Comparison of ENCODE assay signal across 19 mouse cellular contexts in genomic region chr1:82762274-82762673, GRCm38 (mm10). TPM values are rescaled to one million over a fixed set of nuclear protein-coding genes. Genes with fewer than 3 reads are reported as not detected.
DNase-seq lines count a peak whose midpoint lies in the region; ATAC-seq and TF ChIP-seq lines count a peak whose summit lies in the region.
"Had no signal": no experiment of that assay in that cellular context is flagged by ENCODE, and none has a peak within 500 bp of the region (broad histone marks: within the 10 kb centered on the region; RNA-seq: fewer than 3 reads in every experiment).

No protein-coding gene starts in this region.

- TF ChIP-seq CTCF in liver, adult 2 months (IDR thresholded peaks at IDR 0.05; ENCODE audit: low read depth, low read length) = peak; percentile 32; the same call in 1 of the 2 replicates

- H3K9ac ChIP-seq in liver, adult 2 months (ENCODE audit: low read depth, low read length) = no peak overlapping the region
- H3K9ac ChIP-seq in liver, embryonic 11.5 days (ENCODE audit: low read depth, low read length) = no peak overlapping the region
- no peak overlapping the region for H3K9ac ChIP-seq in ES-E14 (ENCODE audit: insufficient read depth, low read depth, low read length, poor library complexity, severe bottlenecking)
- H3K9ac ChIP-seq: embryonic facial prominence, embryonic 13.5 days; hindbrain, embryonic 14.5 days; kidney, embryonic 15.5 days; liver, embryonic 15.5 days had no signal

- ATAC-seq in liver, embryonic 11.5 days (replicated peaks; ENCODE audit: low FRiP score) = no peak
- 0 out of 2 replicates have a peak, but pooled peaks have one; percentile 29 for ATAC-seq in megakaryocyte progenitor cell, adult 5-6 weeks (replicated peaks; ENCODE audit: poor library complexity)

- no peak overlapping the region for H3K4me2 ChIP-seq in liver, embryonic 11.5 days
- H3K4me2 ChIP-seq: embryonic facial prominence, embryonic 13.5 days; hindbrain, embryonic 14.5 days; kidney, embryonic 15.5 days; liver, embryonic 15.5 days had no signal

- H3K9me3 ChIP-seq in liver, embryonic 11.5 days (ENCODE audit: control insufficient read depth, low read length) = peaks cover 2% of the 10 kb centered on the region; the same call in 1 of the 2 replicates
- H3K9me3 ChIP-seq in ES-E14 (ENCODE audit: control insufficient read depth, insufficient read depth, low read depth, low read length) = no peaks in the 10 kb centered on the region
- H3K9me3 ChIP-seq: embryonic facial prominence, embryonic 13.5 days; forebrain, embryonic 10.5 days; kidney, embryonic 15.5 days; liver, embryonic 15.5 days had no signal

- no peak for DNase-seq in liver, adult 2 months (ENCODE audit: extremely low read depth, low read depth, low spot score)
- DNase-seq in liver, embryonic 11.5 days (ENCODE audit: low spot score) = no peak
- DNase-seq in ES-E14 (ENCODE audit: low read depth, low spot score) = no peak
- DNase-seq in R1 (ENCODE audit: low read depth, low spot score) = peak; percentile 33
- DNase-seq in B cell, adult 2 months = no peak
- DNase-seq in embryo, embryonic 9.5 days (ENCODE audit: extremely low spot score) = no peak
- DNase-seq: cerebellum, postnatal 36 days had no signal

- no peak for TF ChIP-seq POLR2A in liver, adult 2 months (IDR thresholded peaks at IDR 0.05; ENCODE audit: extremely low read depth, insufficient read depth, low read length)

- 91% methylated on average over 1 of the region's 1 CpGs for WGBS in liver, adult 2 months
- 82% methylated on average over 1 of the region's 1 CpGs for WGBS in liver, embryonic 11.5 days

- no peaks in the 10 kb centered on the region for H3K27me3 ChIP-seq in liver, adult 2 months (ENCODE audit: control insufficient read depth, insufficient read depth, low read length)
- H3K27me3 ChIP-seq in liver, embryonic 11.5 days (replicated peaks; ENCODE audit: control insufficient read depth, insufficient read depth, low read length) = no peaks in the 10 kb centered on the region
- H3K27me3 ChIP-seq: embryonic facial prominence, embryonic 13.5 days; kidney, embryonic 15.5 days; liver, embryonic 15.5 days had no signal

- H3K4me3 ChIP-seq in liver, adult 2 months (ENCODE audit: insufficient read depth, low read depth, low read length) = no peak overlapping the region
- no peak overlapping the region for H3K4me3 ChIP-seq in liver, embryonic 11.5 days (ENCODE audit: low read depth, low read length)
- no peak overlapping the region for H3K4me3 ChIP-seq in ES-E14 (ENCODE audit: insufficient read depth in 1 of 2, low read depth in 1 of 2, low read length in 2 of 2, poor library complexity in 1 of 2, severe bottlenecking in 1 of 2)
- H3K4me3 ChIP-seq: embryonic facial prominence, embryonic 13.5 days; forebrain, embryonic 10.5 days; kidney, embryonic 15.5 days; liver, embryonic 15.5 days had no signal

- peaks cover 5% of the 10 kb centered on the region for H3K36me3 ChIP-seq in liver, adult 2 months (ENCODE audit: control insufficient read depth, insufficient read depth, low read length)
- peaks cover 2% of the 10 kb centered on the region; the same call in 1 of the 2 replicates for H3K36me3 ChIP-seq in liver, embryonic 11.5 days (ENCODE audit: control insufficient read depth, insufficient read depth, low read length)
- no peaks in the 10 kb centered on the region for H3K36me3 ChIP-seq in ES-E14 (ENCODE audit: control insufficient read depth, insufficient read depth, low read length, poor library complexity, severe bottlenecking)

- no peaks in the 10 kb centered on the region for H3K4me1 ChIP-seq in liver, adult 2 months (ENCODE audit: control insufficient read depth, insufficient read depth, low read length)
- no peaks in the 10 kb centered on the region for H3K4me1 ChIP-seq in liver, embryonic 11.5 days (replicated peaks; ENCODE audit: control insufficient read depth, insufficient read depth, low read length)
- no peaks in the 10 kb centered on the region for H3K4me1 ChIP-seq in ES-E14 (ENCODE audit: control insufficient read depth in 2 of 2, insufficient read depth in 2 of 2, low read length in 2 of 2, poor library complexity in 1 of 2)
- H3K4me1 ChIP-seq: embryonic facial prominence, embryonic 13.5 days; forebrain, embryonic 10.5 days; kidney, embryonic 15.5 days; liver, embryonic 15.5 days had no signal

- in situ Hi-C loops in ES-E14 (cut with MboI; ENCODE audit: low sequenced_read_pairs in 2 of 2, unreplicated experiment in 2 of 2) = loop anchor here in 1 of 2 experiments (10.0 kb wide), 1 partner anchor 207 kb away; no protein-coding TSS in a partner anchor

- H3K79me2 ChIP-seq in liver, adult 2 months (ENCODE audit: control insufficient read depth, insufficient read depth, low read length) = no peaks in the 10 kb centered on the region

- H3K27ac ChIP-seq in liver, adult 2 months (replicated peaks; ENCODE audit: insufficient read depth, low read depth, low read length) = no peak overlapping the region
- no peak overlapping the region for H3K27ac ChIP-seq in liver, embryonic 11.5 days (ENCODE audit: low read depth, low read length)
- no peak overlapping the region for H3K27ac ChIP-seq in ES-E14 (ENCODE audit: insufficient read depth, low read depth, low read length, poor library complexity, severe bottlenecking)
- H3K27ac ChIP-seq: embryonic facial prominence, embryonic 13.5 days; forebrain, embryonic 10.5 days; hindbrain, embryonic 14.5 days; kidney, embryonic 15.5 days; liver, embryonic 15.5 days had no signal

TF ChIP-seq in ES-E14, 5 proteins besides CTCF, POLR2A, EP300 and RAD21:
- TF ChIP-seq ZC3H11A (IDR thresholded peaks at IDR 0.05; ENCODE audit: borderline replicate concordance, low read depth, low read length) (peak; percentile 49; the same call in 1 of the 2 replicates), HCFC1 (IDR thresholded peaks at IDR 0.05; ENCODE audit: borderline replicate concordance, insufficient read depth, low read length) (no peak)
TF ChIP-seq in ES-E14: peak in this region for 1.

RNA-seq across cellular contexts. Expression of gene Tm4sf20, which starts 6.0 kb away (rescaled TPM):
- total RNA-seq in liver, adult 2 months (2014; rRNA removed) = not detected in 2 replicates
- polyA plus RNA-seq in liver, adult 2 months (2012; rRNA removed) = not detected in 2 replicates
- polyA plus RNA-seq in liver, embryonic 11.5 days (2014; fragmentation: Nextera tagmentation; extraction: Ambion mirVana) = 0.12 TPM in 1 of 2 replicates, not detected in the other
- not detected in 2 replicates for total RNA-seq in ES-E14 (2012; rRNA removed)
- total RNA-seq in megakaryocyte progenitor cell, adult 5-6 weeks (2015) = not detected in 2 replicates
- total RNA-seq in megakaryocyte progenitor cell, adult 5-6 weeks (2017) = not detected in 2 replicates
- total RNA-seq: left cerebral cortex, postnatal 25 days; megakaryocyte-erythroid progenitor cell, adult 5-6 weeks; monocyte, adult 5-6 weeks had no signal
- polyA plus RNA-seq: forebrain, embryonic 10.5 days; gonadal fat pad, adult 2 months; heart, postnatal 0 days; hindbrain, embryonic 14.5 days; neural tube, embryonic 14.5 days had no signal

RNA-seq across cellular contexts. Expression of gene Gm47791, which starts 8.8 kb away (rescaled TPM):
- total RNA-seq in liver, adult 2 months (2014; rRNA removed) = not detected in 2 replicates
- polyA plus RNA-seq in liver, adult 2 months (2012; rRNA removed) = not detected in 2 replicates
- polyA plus RNA-seq in liver, embryonic 11.5 days (2014; fragmentation: Nextera tagmentation; extraction: Ambion mirVana) = not detected in 2 replicates
- total RNA-seq in ES-E14 (2012; rRNA removed) = not detected in 2 replicates
- not detected in 2 replicates for total RNA-seq in megakaryocyte progenitor cell, adult 5-6 weeks (2015)
- not detected in 2 replicates for total RNA-seq in megakaryocyte progenitor cell, adult 5-6 weeks (2017)
- total RNA-seq: left cerebral cortex, postnatal 25 days; megakaryocyte-erythroid progenitor cell, adult 5-6 weeks; monocyte, adult 5-6 weeks had no signal
- polyA plus RNA-seq: embryonic facial prominence, embryonic 13.5 days; forebrain, embryonic 10.5 days; gonadal fat pad, adult 2 months; heart, postnatal 0 days; hindbrain, embryonic 14.5 days; kidney, embryonic 15.5 days; liver, embryonic 15.5 days; neural tube, embryonic 14.5 days had no signal

RNA-seq across cellular contexts. Expression of gene Mff, which starts 37.6 kb away (rescaled TPM):
- total RNA-seq in liver, adult 2 months (2014; rRNA removed) = 55.2 and 58.3 TPM in 2 replicates
- 32.4 and 38.1 TPM in 2 replicates for polyA plus RNA-seq in liver, adult 2 months (2012; rRNA removed)
- polyA plus RNA-seq in liver, embryonic 11.5 days (2014; fragmentation: Nextera tagmentation; extraction: Ambion mirVana) = 273 and 281 TPM in 2 replicates
- 52.2 and 70.4 TPM in 2 replicates for total RNA-seq in ES-E14 (2012; rRNA removed)
- 118 and 129 TPM in 2 replicates for total RNA-seq in megakaryocyte progenitor cell, adult 5-6 weeks (2015)
- total RNA-seq in megakaryocyte progenitor cell, adult 5-6 weeks (2017) = 65.0 and 106 TPM in 2 replicates
